Mouse (Mus musculus) C2C12 (cell line): ENCODE results near the gene Snrpd3.

Experiments used
- CEBPB ChIP-seq: IDR thresholded peaks from one replicate; pipeline ENCODE4 v1.6.1; 2011; ENCODE audit warnings: low read depth, mild to moderate bottlenecking, control low read depth, moderate library complexity
- CTCF ChIP-seq: IDR thresholded peaks from one replicate; pipeline ENCODE4 v1.5.1; 2011; ENCODE audit not compliant: control insufficient read depth, insufficient read depth, insufficient read length
- FOSL1 ChIP-seq: IDR thresholded peaks from one replicate; pipeline ENCODE4 v1.8.0; 2011; ENCODE audit warnings: mild to moderate bottlenecking, low read length; ENCODE audit not compliant: poor library complexity, insufficient read depth, severe bottlenecking
- MAX ChIP-seq: IDR thresholded peaks from one replicate; pipeline ENCODE4 v1.6.1; 2011; ENCODE audit warnings: mild to moderate bottlenecking, control low read depth
- MYOD1 ChIP-seq: IDR thresholded peaks from one replicate; pipeline ENCODE4 v1.6.1; 2011; ENCODE audit warnings: low read depth; ENCODE audit not compliant: control insufficient read depth, insufficient read length
- USF1 ChIP-seq: IDR thresholded peaks from one replicate; pipeline ENCODE4 v1.6.1; 2011; ENCODE audit warnings: low read depth, mild to moderate bottlenecking, control low read depth, moderate library complexity

- TF ChIP-seq USF1 (no peak), CTCF (no peak), MAX (no peak), MYOD1 (no peak), CEBPB (no peak), FOSL1 (no peak)
These were observed 26.0 kb upstream of the Snrpd3 start for GRCm38 (mm10) chr10:75491234-75491935.
